Mouse (Mus musculus) brain, embryonic 14.5 days (tissue): ENCODE measurements around the gene Smyd2. TPM values are rescaled to one million over a fixed set of nuclear protein-coding genes. Genes with fewer than 3 reads are reported as not detected.
A peak's percentile ranks its signal among the peaks of the same experiment; 100 is the strongest.

Experiments
- DNase-seq: peaks from one replicate; pipeline ENCODE4 v3.0.0-alpha.2; 2011; ENCODE audit warnings: low read depth
- CTCF ChIP-seq: fragments of 200-500 bp; IDR thresholded peaks from 2 replicates; pipeline ENCODE4 v1.5.1; 2012; ENCODE audit warnings: inconsistent platforms, mild to moderate bottlenecking, moderate library complexity, borderline replicate concordance; ENCODE audit not compliant: insufficient read depth, insufficient read length; ENCODE audit errors: extremely low read depth
- POLR2A ChIP-seq: fragments of 200-500 bp; IDR thresholded peaks from 2 replicates; pipeline ENCODE4 v1.6.1; 2012; ENCODE audit warnings: mild to moderate bottlenecking, inconsistent platforms, borderline replicate concordance; ENCODE audit not compliant: poor library complexity, insufficient read depth, insufficient read length, severe bottlenecking; ENCODE audit errors: extremely low read depth
- polyA plus RNA-seq: library from polyadenylated mRNA; depleted of rRNA; stranded (reverse); fragments of >200 nt; gene quantifications from 2 replicates; pipeline ENCODE4 v1.2.3, GENCODE M21; 2012

Gene Smyd2
- polyA plus RNA-seq, 1 experiment: 70.1 TPM

DNA sequence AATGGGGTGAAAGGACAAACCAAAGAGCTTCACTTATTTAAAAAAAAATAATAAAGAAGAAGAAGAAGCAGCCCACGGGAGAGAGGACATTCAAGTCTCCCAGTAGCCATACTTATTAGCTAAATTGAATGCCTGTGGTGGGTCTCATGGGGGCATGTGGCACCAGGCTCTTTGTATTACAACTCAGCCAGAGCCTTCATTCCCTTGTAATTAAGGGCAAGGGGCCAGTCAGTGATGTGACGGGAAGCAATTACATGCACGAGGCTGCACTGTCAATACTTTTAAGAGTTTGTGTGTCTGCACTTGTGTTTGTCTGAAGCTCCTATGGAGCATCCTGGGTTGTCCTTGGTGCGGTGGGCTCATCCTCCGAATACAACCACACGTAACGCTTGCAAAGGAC, 10.8 kb upstream of the Smyd2 start:
- no peak for DNase-seq
- no peak for TF ChIP-seq POLR2A
- TF ChIP-seq CTCF: no peak

GRCm38 (mm10) chr1:189932190-189932589, 10.0 kb upstream of the Smyd2 start:
- peak; percentile 69 for DNase-seq
- TF ChIP-seq POLR2A (no peak), CTCF (no peak)

DNA sequence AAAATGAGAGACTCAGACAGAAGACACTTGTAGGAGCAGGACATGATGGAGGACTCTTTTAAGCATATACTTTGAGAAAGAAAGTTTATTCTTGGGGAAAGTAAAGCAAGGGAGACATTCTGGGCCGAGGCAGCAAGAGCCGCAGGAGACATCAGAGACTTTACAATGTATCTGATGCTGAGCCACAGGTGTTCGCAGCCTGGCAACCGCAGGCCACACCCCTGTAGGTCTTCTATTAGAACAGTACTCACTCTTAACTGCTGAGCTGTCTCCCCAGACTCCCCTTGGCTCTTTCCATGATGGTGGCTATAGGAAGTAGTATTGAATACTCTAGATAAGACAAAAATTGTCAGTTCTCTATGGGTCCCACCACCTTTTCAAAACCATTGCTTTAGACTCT, 7.7 kb upstream of the Smyd2 start:
- DNase-seq: no peak

GRCm38 (mm10) chr1:189927644-189928043, 5.5 kb upstream of the Smyd2 start:
- DNase-seq: peak; percentile 82
- TF ChIP-seq CTCF (peak; percentile 82), POLR2A (no peak)

More for the DNA sequence above, 7.7 kb upstream of the Smyd2 start:
- TF ChIP-seq POLR2A (no peak), CTCF (no peak)

DNA sequence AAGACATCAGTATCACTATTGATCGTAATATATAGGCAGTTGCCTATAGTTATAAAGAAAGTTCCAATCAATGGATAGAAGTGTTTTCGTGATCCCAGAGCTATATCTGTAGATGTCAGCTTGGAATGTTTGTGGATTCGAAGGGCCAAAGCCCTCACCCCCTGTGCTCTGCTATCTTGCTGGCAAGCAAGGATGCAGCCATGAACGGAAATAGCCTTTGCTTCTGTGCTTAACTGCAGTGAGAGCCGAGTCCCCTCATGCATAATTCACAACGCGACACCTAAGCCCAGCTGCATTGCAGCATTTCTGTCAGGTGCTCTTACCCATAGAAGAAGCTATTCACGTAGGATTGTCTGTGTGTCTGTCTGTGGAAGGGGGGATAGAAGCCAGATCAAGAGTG, 4.1 kb upstream of the Smyd2 start:
- TF ChIP-seq POLR2A (no peak), CTCF (no peak)
- no peak for DNase-seq

DNA sequence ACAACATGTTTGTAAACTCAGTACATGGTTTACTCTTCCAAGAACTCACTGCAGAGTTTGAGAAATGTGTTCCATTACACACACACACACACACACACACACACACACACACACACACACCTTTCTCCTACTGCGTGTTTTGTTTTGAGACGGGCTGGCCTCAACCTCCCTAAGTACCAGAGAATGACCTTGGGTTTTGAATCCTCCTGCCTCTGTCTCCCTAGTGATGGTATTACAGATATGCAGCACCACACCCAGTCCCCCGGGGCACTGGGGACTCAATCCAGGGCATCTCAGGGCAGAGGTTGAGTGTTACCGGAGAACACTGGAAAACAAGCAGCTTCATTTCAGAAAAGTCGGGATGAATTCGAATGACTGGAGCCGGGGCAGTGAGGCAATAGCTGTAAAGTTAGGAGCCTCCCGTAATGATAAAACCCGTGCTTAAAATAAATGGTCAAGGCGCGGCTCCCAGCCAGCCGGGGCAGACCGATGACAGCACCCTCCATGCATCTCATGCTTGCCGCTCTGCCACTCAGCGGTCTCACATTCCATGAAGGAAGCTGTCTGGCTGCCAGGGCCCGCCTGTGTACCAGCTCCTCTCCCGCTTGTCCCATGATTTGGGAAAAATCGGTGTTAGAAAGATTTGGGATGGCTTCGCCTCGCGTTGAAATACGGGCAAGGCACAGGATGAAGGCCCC, 1.9 kb upstream of the Smyd2 start:
- TF ChIP-seq CTCF (no peak), POLR2A (no peak)
- DNase-seq: no peak

DNA sequence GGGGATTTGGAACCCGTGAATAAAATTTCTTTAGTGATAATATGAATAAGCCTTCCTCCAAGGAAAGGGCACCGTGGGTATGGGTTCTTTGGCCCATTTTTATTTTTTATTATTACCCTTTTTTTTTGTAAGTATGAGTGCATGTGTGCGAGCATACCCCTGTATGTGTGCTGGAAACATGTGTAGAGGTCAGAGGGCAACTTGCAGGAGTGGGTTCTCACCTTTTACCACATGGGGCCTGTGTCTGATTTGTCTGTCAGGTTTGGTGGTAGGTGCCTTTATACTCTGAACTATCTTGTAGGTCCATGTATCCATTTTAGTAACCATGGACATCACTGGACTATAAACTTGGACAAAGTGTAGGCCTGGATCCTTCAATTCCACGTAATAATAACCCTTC, 994 bp upstream of the Smyd2 start:
- DNase-seq: no peak
- no peak for TF ChIP-seq POLR2A
- TF ChIP-seq CTCF: no peak

DNA sequence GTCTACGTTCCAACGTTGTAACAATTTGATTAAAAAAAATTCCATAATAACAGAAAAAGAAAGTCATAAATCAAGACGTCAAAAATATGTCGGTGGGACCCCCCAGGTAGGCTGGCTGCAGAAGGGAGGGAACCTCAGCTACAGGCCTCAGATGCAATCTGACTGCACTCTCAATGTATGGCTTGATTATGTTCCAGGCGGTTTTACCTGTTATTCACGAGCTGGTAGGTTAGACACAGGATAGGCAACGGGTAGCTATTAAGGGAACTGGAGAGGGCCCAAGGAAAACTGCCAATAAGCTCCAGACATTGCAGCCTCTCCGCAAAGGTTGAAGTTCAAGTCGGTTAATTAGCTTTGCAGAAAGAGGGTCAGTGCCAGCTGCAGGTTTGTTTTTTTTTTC, 558 bp upstream of the Smyd2 start:
- TF ChIP-seq POLR2A (no peak), CTCF (no peak)
- no peak for DNase-seq

DNA sequence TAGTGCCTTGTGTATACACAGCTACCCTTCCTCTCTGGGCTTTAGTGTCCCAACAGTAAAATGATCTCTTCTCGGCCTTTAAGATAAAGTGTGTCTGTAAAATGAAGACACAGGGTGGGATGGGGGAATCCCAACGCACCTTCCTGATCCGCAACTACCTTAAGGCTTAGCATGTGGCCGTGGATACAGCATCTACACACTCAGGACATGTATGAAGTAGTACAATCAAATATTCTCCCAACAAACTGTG, 670 bp downstream of the Smyd2 start:
- TF ChIP-seq POLR2A: no peak

DNA sequence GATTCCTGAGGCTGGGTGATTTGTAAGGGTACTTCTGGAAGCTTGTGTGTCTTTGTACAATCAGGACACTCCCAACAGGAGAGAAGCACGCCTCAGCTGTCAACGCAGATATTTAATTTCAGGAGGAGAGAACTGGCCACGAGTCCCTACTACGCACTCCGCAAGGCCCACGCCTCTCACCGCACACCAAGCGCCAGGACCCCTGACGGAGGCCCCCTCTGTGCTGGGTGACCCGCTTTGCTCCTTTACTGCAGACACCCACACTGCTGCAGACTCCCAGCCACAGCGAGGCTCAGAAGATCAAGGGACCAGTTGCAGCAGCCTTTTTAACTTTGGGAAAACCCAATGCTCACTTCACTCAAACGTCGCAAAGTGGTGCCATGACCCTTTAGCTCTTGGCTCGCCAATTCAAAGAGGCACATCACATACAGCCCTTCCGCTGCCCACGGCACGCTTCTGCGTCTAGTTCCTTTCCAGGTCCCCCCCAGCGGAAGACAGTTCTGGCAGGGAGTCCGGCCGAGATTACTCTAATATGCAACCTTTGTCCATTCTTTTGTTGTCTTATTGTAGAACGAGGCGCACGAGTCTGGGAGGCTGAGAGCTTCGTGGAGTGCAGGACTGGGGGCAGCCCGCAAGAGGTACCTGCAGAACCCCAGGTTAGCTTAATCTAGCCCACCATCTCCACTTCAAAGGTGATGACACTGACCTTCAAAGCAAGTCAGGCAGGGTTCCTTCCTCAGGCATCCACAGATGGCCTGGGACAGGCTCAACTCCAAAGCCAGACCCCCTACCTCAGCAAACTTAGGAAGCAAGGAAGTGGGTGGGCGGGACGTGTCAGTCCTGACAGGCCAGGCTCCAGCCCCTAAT, 1.2 kb downstream of the Smyd2 start:
- no peak for TF ChIP-seq POLR2A
- no peak for TF ChIP-seq CTCF
- no peak for DNase-seq

More for the DNA sequence above, 670 bp downstream of the Smyd2 start:
- DNase-seq: no peak

GRCm38 (mm10) chr1:189919756-189920155, 2.4 kb downstream of the Smyd2 start:
- no peak for DNase-seq
- TF ChIP-seq POLR2A (no peak), CTCF (no peak)

GRCm38 (mm10) chr1:189917126-189917500, 5.0 kb downstream of the Smyd2 start:
- no peak for TF ChIP-seq POLR2A
- no peak for TF ChIP-seq CTCF
- no peak for DNase-seq
